Mouse (Mus musculus) liver, embryonic 12.5 days (tissue): ENCODE results near the gene Olfr1295. TPM values are rescaled to one million over a fixed set of nuclear protein-coding genes. Genes with fewer than 3 reads are reported as not detected.

Source experiments
- ATAC-seq: fragments of 200-750 bp; cut with Nextera tagmentation; 2 replicates; pipeline ENCODE4 v1.8.0; 2017; ENCODE audit warnings: moderate number of reproducible peaks, mild to moderate bottlenecking, moderate library complexity
- H3K27ac ChIP-seq: fragments of 300-500 bp; sonication (generic); 2 replicates; pipeline ENCODE4 v1.5.1; 2016; ENCODE audit warnings: mild to moderate bottlenecking
- H3K27me3 ChIP-seq: fragments of 300-500 bp; sonication (generic); replicated peaks from 2 replicates; pipeline ENCODE4 v1.6.1; 2016; ENCODE audit warnings: mild to moderate bottlenecking, moderate library complexity
- H3K36me3 ChIP-seq: fragments of 300-500 bp; sonication (generic); 2 replicates; pipeline ENCODE4 v1.6.1; 2016; ENCODE audit warnings: mild to moderate bottlenecking, moderate library complexity
- H3K4me1 ChIP-seq: fragments of 300-500 bp; sonication (generic); 2 replicates; pipeline ENCODE4 v1.6.1; 2016
- H3K4me2 ChIP-seq: fragments of 300-500 bp; sonication (generic); 2 replicates; pipeline ENCODE4 v1.6.1; 2016; ENCODE audit warnings: mild to moderate bottlenecking, moderate library complexity
- H3K4me3 ChIP-seq: fragments of 300-500 bp; sonication (generic); 2 replicates; pipeline ENCODE4 v1.5.1; 2016; ENCODE audit warnings: mild to moderate bottlenecking, moderate library complexity
- H3K9ac ChIP-seq: fragments of 300-500 bp; sonication (generic); 2 replicates; pipeline ENCODE4 v1.6.1; 2016; ENCODE audit warnings: mild to moderate bottlenecking, moderate library complexity
- H3K9me3 ChIP-seq: fragments of 300-500 bp; sonication (generic); replicated peaks from 2 replicates; pipeline ENCODE4 v1.6.1; 2016; ENCODE audit warnings: mild to moderate bottlenecking, moderate library complexity
- WGBS: fragments of 180-500 bp; shearing (Covaris S2); methylation state at CpG from one replicate; pipeline ENCODE4 v1.1.7; 2016; ENCODE audit not compliant: insufficient replicate concordance; 5-methylcytosine and 5-hydroxymethylcytosine counted together
- polyA plus RNA-seq: library from polyadenylated mRNA; unstranded; fragments of >200 nt; fragmentation: Nextera tagmentation; extraction: Ambion mirVana; gene quantifications from 2 replicates; pipeline ENCODE4 v1.2.1, GENCODE M21; 2016

Gene Olfr1295
- polyA plus RNA-seq = not detected in 2 replicates

- Histone ChIP-seq H3K9me3 (no peaks in the 10 kb centered on the region), H3K4me2 (no peak within 1 kb of the TSS), H3K27me3 (no peaks in the 10 kb centered on the region), H3K27ac (no peak within 1 kb of the TSS), H3K9ac (no peak within 1 kb of the TSS), H3K4me3 (no peak within 1 kb of the TSS), H3K4me1 (no peaks in the 10 kb centered on the region), H3K36me3 (no peaks in the 10 kb centered on the region)
- ATAC-seq = no peak
Observed at GRCm38 (mm10) chr2:111569581-111569980, at the start of gene Olfr1295. Olfr1295 (minus strand) TSS chr2:111569681.

- Histone ChIP-seq H3K4me3 (no peak within 1 kb of the TSS), H3K36me3 (no peaks in the 10 kb centered on the region), H3K27ac (no peak within 1 kb of the TSS), H3K9ac (no peak within 1 kb of the TSS), H3K4me2 (no peak within 1 kb of the TSS), H3K27me3 (no peaks in the 10 kb centered on the region), H3K9me3 (no peaks in the 10 kb centered on the region), H3K4me1 (no peaks in the 10 kb centered on the region)
- ATAC-seq = no peak
- 41% methylated on average over 1 of the region's 1 CpGs for WGBS
Observed at GRCm38 (mm10) chr2:111540191-111540590, 29.3 kb downstream of the Olfr1295 start, which contains the start of gene Olfr1294. Olfr1294 (minus strand) TSS chr2:111540291.

GRCm38 (mm10) chr2:111524903-111525302, 44.6 kb downstream of the Olfr1295 start, which contains the start of gene Olfr1293-ps:
Olfr1293-ps (plus strand) TSS chr2:111525203.
- H3K4me2 ChIP-seq = no peak within 1 kb of the TSS
- ATAC-seq = no peak
- H3K36me3 ChIP-seq = no peaks in the 10 kb centered on the region
- 60% methylated on average over 1 of the region's 1 CpGs for WGBS
- H3K4me1 ChIP-seq = no peaks in the 10 kb centered on the region
- H3K9ac ChIP-seq = no peak within 1 kb of the TSS
- H3K27me3 ChIP-seq = no peaks in the 10 kb centered on the region
- H3K4me3 ChIP-seq = no peak within 1 kb of the TSS
- H3K27ac ChIP-seq = no peak within 1 kb of the TSS
- 0 out of 2 replicates have a peak, but pooled peaks cover under 1% of the 10 kb centered on the region for H3K9me3 ChIP-seq

- 69% methylated on average over 10 of the region's 10 CpGs for WGBS
Observed at GRCm38 (mm10) chr2:111517451-111517850, 52.0 kb downstream of the Olfr1295 start.

More at GRCm38 (mm10) chr2:111517451-111517850, 52.0 kb downstream of the Olfr1295 start:
- ATAC-seq = no peak
- no peak overlapping the region for H3K4me3 ChIP-seq
- H3K9ac ChIP-seq = no peak overlapping the region
- no peaks in the 10 kb centered on the region for H3K4me1 ChIP-seq
- H3K27ac ChIP-seq = no peak overlapping the region
- no peaks in the 10 kb centered on the region for H3K36me3 ChIP-seq
- no peak overlapping the region for H3K4me2 ChIP-seq
- 0 out of 2 replicates have a peak, but pooled peaks cover 5% of the 10 kb centered on the region for H3K9me3 ChIP-seq
- H3K27me3 ChIP-seq = no peaks in the 10 kb centered on the region

Other genes with a start within 250 kb of the Olfr1295 start
- gene Olfr1281, start 243.2 kb downstream of the Olfr1295 start, polyA plus RNA-seq = not detected in 2 replicates
- gene Olfr1282, start 233.6 kb downstream of the Olfr1295 start, polyA plus RNA-seq = not detected in 2 replicates
- not detected in 2 replicates for gene Olfr1283, start 202.9 kb downstream of the Olfr1295 start, polyA plus RNA-seq
- not detected in 2 replicates for gene Olfr1284, start 194.2 kb downstream of the Olfr1295 start, polyA plus RNA-seq
- not detected in 2 replicates for gene Olfr1286, start 146.6 kb downstream of the Olfr1295 start, polyA plus RNA-seq
- not detected in 2 replicates for gene Olfr1287, start 120.5 kb downstream of the Olfr1295 start, polyA plus RNA-seq
- gene Olfr1288, start 95.6 kb downstream of the Olfr1295 start, polyA plus RNA-seq = not detected in 2 replicates
- not detected in 2 replicates for gene Olfr1289, start 88.9 kb downstream of the Olfr1295 start, polyA plus RNA-seq
- not detected in 2 replicates for gene Olfr1290, start 75.9 kb downstream of the Olfr1295 start, polyA plus RNA-seq
- gene Olfr1291-ps1, start 72.5 kb downstream of the Olfr1295 start, polyA plus RNA-seq = not detected in 2 replicates
- not detected in 2 replicates for gene Olfr1293-ps, start 44.5 kb downstream of the Olfr1295 start, polyA plus RNA-seq
- not detected in 2 replicates for gene Olfr1294, start 29.4 kb downstream of the Olfr1295 start, polyA plus RNA-seq
- gene Olfr1297, start 56.8 kb upstream of the Olfr1295 start, polyA plus RNA-seq = not detected in 2 replicates
- gene Olfr1298, start 79.5 kb upstream of the Olfr1295 start, polyA plus RNA-seq = not detected in 2 replicates
- gene Olfr1299, start 91.7 kb upstream of the Olfr1295 start, polyA plus RNA-seq = not detected in 2 replicates
- not detected in 2 replicates for gene Olfr1301, start 181.3 kb upstream of the Olfr1295 start, polyA plus RNA-seq
- gene Olfr1302, start 207.7 kb upstream of the Olfr1295 start, polyA plus RNA-seq = not detected in 2 replicates